Comparison of ENCODE assay signal across 8 mouse cellular contexts in genomic region chr7:64048452-64049182, GRCm38 (mm10).
DNase-seq lines count a peak whose midpoint lies in the region; ATAC-seq lines count a peak whose summit lies in the region.

No protein-coding gene starts in this region.

- H3K9me3 ChIP-seq in intestine, embryonic 15.5 days: no peaks in the 10 kb centered on the region
- H3K9me3 ChIP-seq in liver, embryonic 15.5 days (replicated peaks): no peaks in the 10 kb centered on the region
- H3K9me3 ChIP-seq in neural tube, embryonic 11.5 days (ENCODE audit: control insufficient read depth, low read length): no peaks in the 10 kb centered on the region
- no peaks in the 10 kb centered on the region for H3K9me3 ChIP-seq in stomach, embryonic 15.5 days

- intact Hi-C loops in gastrocnemius, postnatal 36 days (cut with DNase I): no loop called here

- WGBS in intestine, embryonic 15.5 days: 3% methylated on average over 21 of the region's 21 CpGs
- 1% methylated on average over 21 of the region's 21 CpGs for WGBS in liver, embryonic 15.5 days (ENCODE audit: insufficient replicate concordance)
- 5% methylated on average over 21 of the region's 21 CpGs for WGBS in neural tube, embryonic 11.5 days
- WGBS in stomach, embryonic 15.5 days: 3% methylated on average over 21 of the region's 21 CpGs

- peaks cover 15% of the 10 kb centered on the region for H3K4me1 ChIP-seq in intestine, embryonic 15.5 days (replicated peaks)
- H3K4me1 ChIP-seq in liver, embryonic 15.5 days (replicated peaks): peaks cover 61% of the 10 kb centered on the region
- H3K4me1 ChIP-seq in neural tube, embryonic 11.5 days (ENCODE audit: control insufficient read depth, insufficient read depth, low read length): peaks cover 4% of the 10 kb centered on the region; the same call in 1 of the 2 replicates
- H3K4me1 ChIP-seq in stomach, embryonic 15.5 days: peaks cover 13% of the 10 kb centered on the region

- DNase-seq in layer of hippocampus, postnatal 10 days (ENCODE audit: low spot score in 2 of 2): peak; percentile 54 to 67
- no peak for DNase-seq in layer of hippocampus, postnatal 14 days (ENCODE audit: low spot score in 2 of 2)
- DNase-seq in embryo, embryonic 10.5 days (ENCODE audit: low spot score): peak; percentile 92
- DNase-seq in gastrocnemius, postnatal 36 days: peak; percentile 30 to 43
- DNase-seq in neural tube, embryonic 11.5 days (ENCODE audit: low spot score): peak; percentile 87

- peak overlapping the region; percentile 47 for H3K4me3 ChIP-seq in intestine, embryonic 15.5 days (replicated peaks)
- H3K4me3 ChIP-seq in liver, embryonic 15.5 days (replicated peaks): peak overlapping the region; percentile 60
- H3K4me3 ChIP-seq in neural tube, embryonic 11.5 days (ENCODE audit: low read depth, low read length): peak overlapping the region; percentile 36
- peak overlapping the region; percentile 43 for H3K4me3 ChIP-seq in stomach, embryonic 15.5 days (replicated peaks)

- H3K9ac ChIP-seq in intestine, embryonic 15.5 days: peak overlapping the region; percentile 60
- peak overlapping the region; percentile 76 for H3K9ac ChIP-seq in liver, embryonic 15.5 days
- peak overlapping the region; percentile 79 for H3K9ac ChIP-seq in neural tube, embryonic 11.5 days (ENCODE audit: low read length)
- peak overlapping the region; percentile 32; the same call in 1 of the 2 replicates for H3K9ac ChIP-seq in stomach, embryonic 15.5 days

- ATAC-seq in intestine, embryonic 15.5 days: peak; percentile 92
- peak; percentile 70 for ATAC-seq in liver, embryonic 15.5 days (ENCODE audit: insufficient read depth)
- ATAC-seq in neural tube, embryonic 11.5 days (ENCODE audit: insufficient read depth, low FRiP score, low TSS enrichment): peak; percentile 88
- peak; percentile 76 for ATAC-seq in stomach, embryonic 15.5 days (ENCODE audit: insufficient read depth, low FRiP score, low read depth)

- no peaks in the 10 kb centered on the region for H3K27me3 ChIP-seq in intestine, embryonic 15.5 days (replicated peaks)
- no peaks in the 10 kb centered on the region for H3K27me3 ChIP-seq in liver, embryonic 15.5 days
- no peaks in the 10 kb centered on the region for H3K27me3 ChIP-seq in neural tube, embryonic 11.5 days (ENCODE audit: control insufficient read depth, insufficient read depth, low read length)
- no peaks in the 10 kb centered on the region for H3K27me3 ChIP-seq in stomach, embryonic 15.5 days (replicated peaks)

- peak overlapping the region; percentile 93 for H3K4me2 ChIP-seq in intestine, embryonic 15.5 days (replicated peaks)
- H3K4me2 ChIP-seq in liver, embryonic 15.5 days: peak overlapping the region; percentile 94
- peak overlapping the region; percentile 72 for H3K4me2 ChIP-seq in neural tube, embryonic 11.5 days (ENCODE audit: low read depth)
- peak overlapping the region; percentile 73 for H3K4me2 ChIP-seq in stomach, embryonic 15.5 days

- H3K27ac ChIP-seq in intestine, embryonic 15.5 days: peak overlapping the region; percentile 58; the same call in 1 of the 2 replicates
- H3K27ac ChIP-seq in liver, embryonic 15.5 days (replicated peaks): peak overlapping the region; percentile 97
- peak overlapping the region; percentile 44; the same call in 1 of the 2 replicates for H3K27ac ChIP-seq in neural tube, embryonic 11.5 days (ENCODE audit: low read depth, low read length)
- peak overlapping the region; percentile 45; the same call in 1 of the 2 replicates for H3K27ac ChIP-seq in stomach, embryonic 15.5 days

- no peaks in the 10 kb centered on the region for H3K36me3 ChIP-seq in intestine, embryonic 15.5 days
- H3K36me3 ChIP-seq in liver, embryonic 15.5 days (replicated peaks): no peaks in the 10 kb centered on the region
- no peaks in the 10 kb centered on the region for H3K36me3 ChIP-seq in neural tube, embryonic 11.5 days (ENCODE audit: control insufficient read depth, insufficient read depth, low read length)
- H3K36me3 ChIP-seq in stomach, embryonic 15.5 days: no peaks in the 10 kb centered on the region

Comparison
In these comparisons a context has a peak if more than half of its experiments do, and no peak if none do; other contexts are left out.
1. DNase-seq: peak in layer of hippocampus, postnatal 10 days (2 of 2), embryo, embryonic 10.5 days (single experiment), gastrocnemius, postnatal 36 days (2 of 2) and neural tube, embryonic 11.5 days (single experiment); none in layer of hippocampus, postnatal 14 days (0 of 2).
2. H3K27ac ChIP-seq: peak in every context shown above with its lines; median percentile 97 in liver, embryonic 15.5 days; 58 in intestine, embryonic 15.5 days; 45 in stomach, embryonic 15.5 days; 44 in neural tube, embryonic 11.5 days.
3. Peak in every context shown above with its lines, with median percentiles within 50 percentile points of each other: ATAC-seq, H3K4me2 ChIP-seq, H3K4me3 ChIP-seq and H3K9ac ChIP-seq.